Mouse (Mus musculus) ES-E14 (cell line): ENCODE results near the gene Dock3.

Source experiments
- CHD2 ChIP-seq: IDR thresholded peaks from 2 replicates; pipeline ENCODE4 v1.6.1; 2014; ENCODE audit warnings: mild to moderate bottlenecking, low read depth, low read length, inconsistent platforms
- HCFC1 ChIP-seq: IDR thresholded peaks from 2 replicates; pipeline ENCODE4 v1.6.1; 2012; ENCODE audit warnings: low read length, inconsistent platforms, borderline replicate concordance; ENCODE audit not compliant: insufficient read depth
- ZC3H11A ChIP-seq: IDR thresholded peaks from 2 replicates; pipeline ENCODE4 v1.6.1; 2012; ENCODE audit warnings: low read depth, mild to moderate bottlenecking, inconsistent platforms, low read length, borderline replicate concordance
- ZNF384 ChIP-seq: IDR thresholded peaks from 2 replicates; pipeline ENCODE4 v1.6.1; 2012; ENCODE audit warnings: low read depth, low read length, inconsistent platforms

DNA sequence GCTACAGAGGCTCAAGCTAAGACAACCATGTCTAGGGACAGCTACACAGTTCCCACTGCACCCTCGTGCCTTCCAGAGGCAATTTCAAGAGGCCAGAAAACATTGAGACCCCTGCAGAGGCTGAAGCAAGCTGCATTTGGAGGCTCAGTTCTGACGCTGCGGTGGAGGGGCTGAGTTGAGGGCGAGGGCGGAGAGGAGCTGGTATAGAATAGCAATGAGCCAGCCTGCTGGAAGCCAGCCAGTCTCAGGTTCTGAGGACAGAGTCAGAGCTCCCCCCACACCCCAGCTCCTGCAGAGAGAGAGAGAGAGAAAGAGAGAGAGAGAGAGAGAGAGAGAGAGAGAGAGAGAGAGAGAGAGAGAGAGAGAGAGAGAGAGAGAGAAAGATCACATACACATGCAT lies 20.5 kb upstream of the Dock3 start:
- TF ChIP-seq ZC3H11A = no peak
- no peak for TF ChIP-seq ZNF384
- TF ChIP-seq CHD2 = no peak
- no peak for TF ChIP-seq HCFC1
